Mouse (Mus musculus): Measurements from ENCODE around the gene Map3k10. TPM values are rescaled to one million over a fixed set of nuclear protein-coding genes. Genes with fewer than 3 reads are reported as not detected.
A peak's percentile ranks its signal among the peaks of the same experiment; 100 is the strongest.

Map3k10 gene
- polyA plus RNA-seq, 1 experiment from 2014 or later, result 3.8 TPM

GRCm38 (mm10) chr7:27673575-27674131 is 745 bp downstream of the Map3k10 start:
- H3K27ac ChIP-seq (replicated peaks in 1 of 2; ENCODE audit: control insufficient read depth in 1 of 2, insufficient read depth in 1 of 2, low read depth in 2 of 2, low read length in 2 of 2), result no peak overlapping the region; a peak in 1 of 4 replicates
- H3K4me3 ChIP-seq (ENCODE audit: control insufficient read depth in 1 of 2, insufficient read depth in 1 of 2, low read depth in 1 of 2, low read length in 2 of 2), result peak overlapping the region; percentile 82 to 86
- WGBS, result 3% methylated on average over 50 of the region's 52 CpGs
- H3K36me3 ChIP-seq (ENCODE audit: control insufficient read depth, insufficient read depth, low read length), result peaks cover 11% of the 10 kb centered on the region; the same call in 1 of the 2 replicates
- peaks cover 11 to 14% of the 10 kb centered on the region in 2 experiments; a peak in 3 of 4 replicates for H3K4me1 ChIP-seq (ENCODE audit: control insufficient read depth in 2 of 2, insufficient read depth in 2 of 2, low read length in 2 of 2)
- peak overlapping the region; percentile 100 for H3K4me2 ChIP-seq (ENCODE audit: low read length)
- H3K9ac ChIP-seq (ENCODE audit: low read length), result peak overlapping the region; percentile 87
- no peaks in the 10 kb centered on the region for H3K27me3 ChIP-seq (ENCODE audit: control insufficient read depth, insufficient read depth, low read length)
- no peak for ATAC-seq (ENCODE audit: insufficient number of reproducible peaks, insufficient read depth, low FRiP score, low read depth)
- no peaks in the 10 kb centered on the region for H3K9me3 ChIP-seq (ENCODE audit: control insufficient read depth, low read length)

GRCm38 (mm10) chr7:27673064-27673574 is 1.3 kb downstream of the Map3k10 start:
- Histone ChIP-seq H3K4me3 (ENCODE audit: control insufficient read depth in 1 of 2, insufficient read depth in 1 of 2, low read depth in 1 of 2, low read length in 2 of 2) (peak overlapping the region; percentile 82 to 86), H3K4me1 (ENCODE audit: control insufficient read depth in 2 of 2, insufficient read depth in 2 of 2, low read length in 2 of 2) (peaks cover 11 to 14% of the 10 kb centered on the region in 2 experiments; a peak in 3 of 4 replicates), H3K9ac (ENCODE audit: low read length) (peak overlapping the region; percentile 87), H3K4me2 (ENCODE audit: low read length) (peak overlapping the region; percentile 100), H3K36me3 (ENCODE audit: control insufficient read depth, insufficient read depth, low read length) (peaks cover 14% of the 10 kb centered on the region; the same call in 1 of the 2 replicates), H3K27ac (replicated peaks in 1 of 2; ENCODE audit: control insufficient read depth in 1 of 2, insufficient read depth in 1 of 2, low read depth in 2 of 2, low read length in 2 of 2) (no peak overlapping the region), H3K9me3 (ENCODE audit: control insufficient read depth, low read length) (no peaks in the 10 kb centered on the region), H3K27me3 (ENCODE audit: control insufficient read depth, insufficient read depth, low read length) (no peaks in the 10 kb centered on the region)
- no peak for ATAC-seq (ENCODE audit: insufficient number of reproducible peaks, insufficient read depth, low FRiP score, low read depth)
- 60% methylated on average over 9 of the region's 9 CpGs for WGBS

DNA sequence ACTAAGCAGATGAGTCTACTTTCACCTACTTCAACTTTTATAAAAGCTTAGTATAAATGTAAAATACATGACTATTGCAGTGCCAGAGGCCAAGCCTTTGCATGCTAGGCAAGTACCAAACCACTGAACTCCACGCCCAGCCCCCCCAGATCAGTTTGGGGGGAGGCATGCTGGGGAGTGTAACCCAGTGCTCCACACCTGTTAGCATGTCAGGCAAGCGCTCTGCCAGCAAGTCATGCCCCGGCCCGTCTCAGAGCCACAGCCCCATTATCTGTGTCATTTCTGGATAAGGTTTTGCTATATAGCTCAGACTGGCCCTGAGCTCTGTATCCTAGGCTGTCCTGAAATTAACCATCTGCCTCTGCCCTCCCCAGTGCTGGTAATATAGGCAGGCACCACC is 12.4 kb downstream of the Map3k10 start:
- no peak overlapping the region for H3K27ac ChIP-seq (replicated peaks in 1 of 2; ENCODE audit: control insufficient read depth in 1 of 2, insufficient read depth in 1 of 2, low read depth in 2 of 2, low read length in 2 of 2)
- no peaks in the 10 kb centered on the region for H3K9me3 ChIP-seq (ENCODE audit: control insufficient read depth, low read length)
- WGBS, result 75% methylated on average over 4 of the region's 4 CpGs
- peaks cover 14% of the 10 kb centered on the region for H3K36me3 ChIP-seq (ENCODE audit: control insufficient read depth, insufficient read depth, low read length)
- no peak overlapping the region for H3K9ac ChIP-seq (ENCODE audit: low read length)
- no peak overlapping the region for H3K4me2 ChIP-seq (ENCODE audit: low read length)
- no peak overlapping the region for H3K4me3 ChIP-seq (ENCODE audit: control insufficient read depth in 1 of 2, insufficient read depth in 1 of 2, low read depth in 1 of 2, low read length in 2 of 2)
- no peaks in the 10 kb centered on the region for H3K4me1 ChIP-seq (ENCODE audit: control insufficient read depth in 2 of 2, insufficient read depth in 2 of 2, low read length in 2 of 2)
- H3K27me3 ChIP-seq (ENCODE audit: control insufficient read depth, insufficient read depth, low read length), result peaks cover 35% of the 10 kb centered on the region
- ATAC-seq (ENCODE audit: insufficient number of reproducible peaks, insufficient read depth, low FRiP score, low read depth), result no peak

DNA sequence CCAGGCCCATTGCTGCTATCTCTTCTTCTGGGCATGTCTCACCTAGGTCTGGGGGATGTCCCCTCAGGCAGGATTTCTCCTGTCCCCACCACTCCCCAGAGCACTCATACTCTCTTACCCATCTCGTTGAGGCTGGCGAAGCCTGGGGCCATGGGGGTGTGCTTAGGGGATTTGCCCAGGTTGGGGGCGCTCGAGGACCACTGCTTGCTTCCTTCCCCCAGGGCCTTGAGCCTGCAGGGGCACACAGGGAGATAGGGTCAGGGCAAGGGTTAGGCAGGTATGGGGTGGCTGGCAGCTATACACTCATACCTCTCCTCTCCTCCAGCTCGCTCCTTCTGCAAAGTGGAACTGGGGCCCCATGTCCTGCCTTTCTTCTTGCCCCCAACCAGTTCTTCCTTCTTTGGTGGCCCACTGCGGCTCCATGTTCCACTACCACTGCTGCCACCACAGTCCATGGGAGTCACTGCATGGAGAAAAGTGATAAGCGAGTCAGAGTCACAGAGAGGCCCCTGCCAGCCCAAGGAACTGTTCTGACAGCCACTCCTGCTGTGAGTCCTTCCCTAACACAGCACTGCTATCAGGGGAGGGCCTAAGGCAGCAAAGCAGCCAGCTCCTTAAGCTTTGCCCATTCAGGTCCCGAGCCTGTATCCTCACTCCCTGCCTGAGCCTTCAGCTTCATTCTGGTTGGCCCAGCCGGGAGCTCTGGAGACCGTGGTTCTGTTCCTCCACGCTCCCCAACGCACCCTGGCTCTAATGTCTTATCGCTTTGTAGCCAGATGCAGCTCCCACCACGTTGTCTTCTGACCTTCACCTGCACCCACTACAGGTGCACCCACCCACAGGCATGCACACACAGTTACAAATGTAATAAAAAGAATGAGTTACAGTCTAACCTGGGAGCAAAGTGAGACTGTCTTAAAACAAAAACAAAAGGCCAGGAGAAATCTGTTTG is 15.4 kb downstream of the Map3k10 start:
- ATAC-seq (ENCODE audit: insufficient number of reproducible peaks, insufficient read depth, low FRiP score, low read depth), result no peak
- Histone ChIP-seq H3K9ac (ENCODE audit: low read length) (no peak overlapping the region), H3K4me1 (ENCODE audit: control insufficient read depth in 2 of 2, insufficient read depth in 2 of 2, low read length in 2 of 2) (peaks cover 0 to 2% of the 10 kb centered on the region in 2 experiments; a peak in 1 of 4 replicates), H3K36me3 (ENCODE audit: control insufficient read depth, insufficient read depth, low read length) (peaks cover 14% of the 10 kb centered on the region), H3K27me3 (ENCODE audit: control insufficient read depth, insufficient read depth, low read length) (peaks cover 65% of the 10 kb centered on the region), H3K9me3 (ENCODE audit: control insufficient read depth, low read length) (no peaks in the 10 kb centered on the region), H3K27ac (replicated peaks in 1 of 2; ENCODE audit: control insufficient read depth in 1 of 2, insufficient read depth in 1 of 2, low read depth in 2 of 2, low read length in 2 of 2) (no peak overlapping the region), H3K4me2 (ENCODE audit: low read length) (no peak overlapping the region), H3K4me3 (ENCODE audit: control insufficient read depth in 1 of 2, insufficient read depth in 1 of 2, low read depth in 1 of 2, low read length in 2 of 2) (no peak overlapping the region)
- 46% methylated on average over 14 of the region's 14 CpGs for WGBS

GRCm38 (mm10) chr7:27657824-27658395 is 16.5 kb downstream of the Map3k10 start:
- Histone ChIP-seq H3K4me1 (ENCODE audit: control insufficient read depth in 2 of 2, insufficient read depth in 2 of 2, low read length in 2 of 2) (peaks cover 0 to 4% of the 10 kb centered on the region in 2 experiments; a peak in 1 of 4 replicates), H3K27me3 (ENCODE audit: control insufficient read depth, insufficient read depth, low read length) (peaks cover 72% of the 10 kb centered on the region), H3K36me3 (ENCODE audit: control insufficient read depth, insufficient read depth, low read length) (peaks cover 14% of the 10 kb centered on the region), H3K9ac (ENCODE audit: low read length) (no peak overlapping the region), H3K27ac (replicated peaks in 1 of 2; ENCODE audit: control insufficient read depth in 1 of 2, insufficient read depth in 1 of 2, low read depth in 2 of 2, low read length in 2 of 2) (no peak overlapping the region), H3K4me3 (ENCODE audit: control insufficient read depth in 1 of 2, insufficient read depth in 1 of 2, low read depth in 1 of 2, low read length in 2 of 2) (no peak overlapping the region), H3K4me2 (ENCODE audit: low read length) (no peak overlapping the region), H3K9me3 (ENCODE audit: control insufficient read depth, low read length) (no peaks in the 10 kb centered on the region)
- 23% methylated on average over 53 of the region's 53 CpGs for WGBS
- ATAC-seq (ENCODE audit: insufficient number of reproducible peaks, insufficient read depth, low FRiP score, low read depth), result no peak

DNA sequence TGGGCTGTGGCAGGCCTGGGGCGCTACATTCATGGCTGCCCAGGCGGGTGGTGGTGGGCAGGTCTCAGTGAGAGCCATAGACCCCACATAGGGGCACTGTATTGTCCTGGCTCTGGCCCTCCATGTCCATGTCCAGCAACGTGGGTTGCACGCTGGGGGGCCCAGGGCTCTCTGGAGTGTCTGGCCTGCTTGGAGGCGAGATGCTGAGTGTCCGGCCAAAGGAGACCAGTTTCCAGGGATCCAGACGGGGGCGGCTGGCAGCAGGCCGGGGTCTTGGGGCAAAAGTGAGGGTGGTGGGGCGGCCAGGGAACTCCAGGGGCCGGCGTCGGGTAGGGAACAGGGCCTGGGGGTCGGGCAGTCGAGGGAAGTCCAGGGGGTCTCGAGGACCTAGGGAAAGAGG is 17.8 kb downstream of the Map3k10 start:
- no peak for ATAC-seq (ENCODE audit: insufficient number of reproducible peaks, insufficient read depth, low FRiP score, low read depth)
- Histone ChIP-seq H3K4me1 (ENCODE audit: control insufficient read depth in 2 of 2, insufficient read depth in 2 of 2, low read length in 2 of 2) (peaks cover 0 to 4% of the 10 kb centered on the region in 2 experiments; a peak in 1 of 4 replicates), H3K36me3 (ENCODE audit: control insufficient read depth, insufficient read depth, low read length) (peaks cover 14% of the 10 kb centered on the region), H3K4me3 (ENCODE audit: control insufficient read depth in 1 of 2, insufficient read depth in 1 of 2, low read depth in 1 of 2, low read length in 2 of 2) (no peak overlapping the region), H3K9me3 (ENCODE audit: control insufficient read depth, low read length) (no peaks in the 10 kb centered on the region), H3K27ac (replicated peaks in 1 of 2; ENCODE audit: control insufficient read depth in 1 of 2, insufficient read depth in 1 of 2, low read depth in 2 of 2, low read length in 2 of 2) (no peak overlapping the region), H3K4me2 (ENCODE audit: low read length) (no peak overlapping the region), H3K27me3 (ENCODE audit: control insufficient read depth, insufficient read depth, low read length) (peaks cover 83% of the 10 kb centered on the region), H3K9ac (ENCODE audit: low read length) (no peak overlapping the region)
- 91% methylated on average over 16 of the region's 16 CpGs for WGBS

- no peak for ATAC-seq (ENCODE audit: insufficient number of reproducible peaks, insufficient read depth, low FRiP score, low read depth)
- Histone ChIP-seq H3K4me2 (ENCODE audit: low read length) (no peak overlapping the region), H3K9me3 (ENCODE audit: control insufficient read depth, low read length) (no peaks in the 10 kb centered on the region), H3K27me3 (ENCODE audit: control insufficient read depth, insufficient read depth, low read length) (peaks cover 88% of the 10 kb centered on the region), H3K36me3 (ENCODE audit: control insufficient read depth, insufficient read depth, low read length) (peaks cover 11% of the 10 kb centered on the region), H3K4me3 (ENCODE audit: control insufficient read depth in 1 of 2, insufficient read depth in 1 of 2, low read depth in 1 of 2, low read length in 2 of 2) (no peak overlapping the region), H3K27ac (replicated peaks in 1 of 2; ENCODE audit: control insufficient read depth in 1 of 2, insufficient read depth in 1 of 2, low read depth in 2 of 2, low read length in 2 of 2) (no peak overlapping the region), H3K9ac (ENCODE audit: low read length) (no peak overlapping the region), H3K4me1 (ENCODE audit: control insufficient read depth in 2 of 2, insufficient read depth in 2 of 2, low read length in 2 of 2) (peaks cover 0 to 4% of the 10 kb centered on the region in 2 experiments; a peak in 1 of 4 replicates)
- 16% methylated on average over 11 of the region's 11 CpGs for WGBS
These were observed 18.9 kb downstream of the Map3k10 start for GRCm38 (mm10) chr7:27655545-27655944.

Measured in heart, embryonic 14.5 days (tissue).